Mouse (Mus musculus) intestine, embryonic 16.5 days (tissue): Measurements from ENCODE around the gene Mboat2. TPM values are rescaled to one million over a fixed set of nuclear protein-coding genes. Genes with fewer than 3 reads are reported as not detected.
A peak's percentile ranks its signal among the peaks of the same experiment; 100 is the strongest.

ENCODE experiments used
- ATAC-seq: fragments of 200-750 bp; cut with Nextera tagmentation; 2 replicates; pipeline ENCODE4 v1.8.0; 2017; ENCODE audit warnings: moderate TSS enrichment, moderate library complexity
- H3K27ac ChIP-seq: fragments of 300-500 bp; sonication (generic); 2 replicates; pipeline ENCODE4 v1.5.1; 2014; ENCODE audit warnings: mild to moderate bottlenecking, low read length
- H3K27me3 ChIP-seq: fragments of 300-500 bp; sonication (generic); replicated peaks from 2 replicates; pipeline ENCODE4 v1.6.1; 2014; ENCODE audit warnings: low read length, control low read depth, mixed read lengths; ENCODE audit not compliant: control insufficient read depth, insufficient read depth
- H3K36me3 ChIP-seq: fragments of 300-500 bp; sonication (generic); 2 replicates; pipeline ENCODE4 v1.6.1; 2014; ENCODE audit warnings: low read length, control low read depth; ENCODE audit not compliant: control insufficient read depth, insufficient read depth
- H3K4me1 ChIP-seq: fragments of 300-500 bp; sonication (generic); 2 replicates; pipeline ENCODE4 v1.6.1; 2014; ENCODE audit warnings: low read length, control low read depth, mixed read lengths; ENCODE audit not compliant: control insufficient read depth, insufficient read depth
- H3K4me2 ChIP-seq: fragments of 300-500 bp; sonication (generic); 2 replicates; pipeline ENCODE4 v1.6.1; 2014; ENCODE audit warnings: low read depth, low read length, control low read depth
- H3K4me3 ChIP-seq: fragments of 300-500 bp; sonication (generic); 2 replicates; pipeline ENCODE4 v1.5.1; 2014; ENCODE audit warnings: mild to moderate bottlenecking, low read length
- H3K9ac ChIP-seq: fragments of 300-500 bp; sonication (generic); 2 replicates; pipeline ENCODE4 v1.6.1; 2014; ENCODE audit warnings: low read depth, low read length
- H3K9me3 ChIP-seq: fragments of 300-500 bp; sonication (generic); 2 replicates; pipeline ENCODE4 v1.6.1; 2016; ENCODE audit warnings: low read length, control low read depth; ENCODE audit not compliant: control insufficient read depth
- WGBS: fragments of 180-500 bp; shearing (Covaris S2); extraction: QIAGEN DNeasy Blood & Tissue Kit; methylation state at CpG from one replicate; pipeline ENCODE4 v1.1.7; 2014; 5-methylcytosine and 5-hydroxymethylcytosine counted together
- polyA plus RNA-seq: library from polyadenylated mRNA; unstranded; fragments of >200 nt; fragmentation: Nextera tagmentation; extraction: Ambion mirVana; gene quantifications from 2 replicates; pipeline ENCODE4 v1.2.1, GENCODE M21; 2015

Mboat2 gene
- polyA plus RNA-seq, 1 experiment from 2014 or later: 19.5 TPM

GRCm38 (mm10) chr12:24975115-24975733, 144.5 kb downstream of the Mboat2 start:
- Histone ChIP-seq H3K27me3 (no peaks in the 10 kb centered on the region), H3K4me3 (peak overlapping the region; percentile 83), H3K36me3 (no peaks in the 10 kb centered on the region), H3K4me1 (peaks cover 5% of the 10 kb centered on the region), H3K4me2 (peak overlapping the region; percentile 54), H3K27ac (peak overlapping the region; percentile 92), H3K9ac (peak overlapping the region; percentile 83), H3K9me3 (no peaks in the 10 kb centered on the region)
- WGBS: under 1% methylated on average over 31 of the region's 31 CpGs
- peak; percentile 81 for ATAC-seq

- 75% methylated on average over 5 of the region's 5 CpGs for WGBS
- peaks cover 6% of the 10 kb centered on the region for H3K36me3 ChIP-seq
Observed at GRCm38 (mm10) chr12:24985226-24985625, 154.5 kb downstream of the Mboat2 start.

GRCm38 (mm10) chr12:24995350-24995749, 164.7 kb downstream of the Mboat2 start:
- WGBS: 91% methylated on average over 4 of the region's 4 CpGs
- H3K36me3 ChIP-seq: peaks cover 21% of the 10 kb centered on the region

More at GRCm38 (mm10) chr12:24985226-24985625, 154.5 kb downstream of the Mboat2 start:
- no peak for ATAC-seq
- no peak overlapping the region for H3K4me3 ChIP-seq
- H3K4me2 ChIP-seq: no peak overlapping the region
- no peak overlapping the region for H3K27ac ChIP-seq
- no peak overlapping the region for H3K9ac ChIP-seq
- no peaks in the 10 kb centered on the region for H3K4me1 ChIP-seq
- H3K9me3 ChIP-seq: no peaks in the 10 kb centered on the region
- no peaks in the 10 kb centered on the region for H3K27me3 ChIP-seq

GRCm38 (mm10) chr12:25005350-25005749, 174.7 kb downstream of the Mboat2 start:
- WGBS: 71% methylated on average over 6 of the region's 6 CpGs
- no peaks in the 10 kb centered on the region for H3K4me1 ChIP-seq
- ATAC-seq: no peak
- no peak overlapping the region for H3K9ac ChIP-seq
- H3K4me3 ChIP-seq: no peak overlapping the region
- no peaks in the 10 kb centered on the region for H3K9me3 ChIP-seq
- H3K27me3 ChIP-seq: no peaks in the 10 kb centered on the region
- peaks cover 24% of the 10 kb centered on the region for H3K36me3 ChIP-seq
- H3K27ac ChIP-seq: no peak overlapping the region
- no peak overlapping the region for H3K4me2 ChIP-seq

More at GRCm38 (mm10) chr12:24995350-24995749, 164.7 kb downstream of the Mboat2 start:
- H3K4me3 ChIP-seq: no peak overlapping the region
- H3K27ac ChIP-seq: no peak overlapping the region
- no peak overlapping the region for H3K4me2 ChIP-seq
- H3K27me3 ChIP-seq: no peaks in the 10 kb centered on the region
- H3K9me3 ChIP-seq: no peaks in the 10 kb centered on the region
- no peak overlapping the region for H3K9ac ChIP-seq
- ATAC-seq: no peak
- H3K4me1 ChIP-seq: no peaks in the 10 kb centered on the region

- 86% methylated on average over 9 of the region's 9 CpGs for WGBS
- H3K9me3 ChIP-seq: no peaks in the 10 kb centered on the region
- no peak overlapping the region for H3K9ac ChIP-seq
- 0 out of 2 replicates have a peak, but pooled peaks cover 2% of the 10 kb centered on the region for H3K4me1 ChIP-seq
- H3K4me3 ChIP-seq: no peak overlapping the region
- H3K27ac ChIP-seq: no peak overlapping the region
- no peak for ATAC-seq
- H3K27me3 ChIP-seq: no peaks in the 10 kb centered on the region
- no peak overlapping the region for H3K4me2 ChIP-seq
- peaks cover 21% of the 10 kb centered on the region for H3K36me3 ChIP-seq
Observed at GRCm38 (mm10) chr12:25009957-25010356, 179.3 kb downstream of the Mboat2 start.

- Histone ChIP-seq H3K4me1 (0 out of 2 replicates have a peak, but pooled peaks cover 2% of the 10 kb centered on the region), H3K4me3 (no peak overlapping the region), H3K9me3 (no peaks in the 10 kb centered on the region), H3K9ac (no peak overlapping the region), H3K4me2 (no peak overlapping the region), H3K27ac (no peak overlapping the region), H3K27me3 (no peaks in the 10 kb centered on the region), H3K36me3 (peaks cover 19% of the 10 kb centered on the region)
- ATAC-seq: no peak
- WGBS: 81% methylated on average over 1 of the region's 1 CpGs
Observed at GRCm38 (mm10) chr12:25010416-25010815, 179.7 kb downstream of the Mboat2 start.

GRCm38 (mm10) chr12:25011733-25012367, 181.2 kb downstream of the Mboat2 start:
- peak overlapping the region; percentile 78 for H3K27ac ChIP-seq
- H3K27me3 ChIP-seq: no peaks in the 10 kb centered on the region
- no peak overlapping the region for H3K4me3 ChIP-seq
- H3K9me3 ChIP-seq: no peaks in the 10 kb centered on the region
- peak; percentile 66 for ATAC-seq
- H3K4me1 ChIP-seq: 0 out of 2 replicates have a peak, but pooled peaks cover 2% of the 10 kb centered on the region
- H3K9ac ChIP-seq: no peak overlapping the region
- 48% methylated on average over 15 of the region's 15 CpGs for WGBS
- 0 out of 2 replicates have a peak overlapping the region, but pooled peaks have one; percentile 22 for H3K4me2 ChIP-seq
- peaks cover 19% of the 10 kb centered on the region for H3K36me3 ChIP-seq

GRCm38 (mm10) chr12:25012555-25013540, 182.2 kb downstream of the Mboat2 start:
- H3K9ac ChIP-seq: no peak overlapping the region
- 0 out of 2 replicates have a peak overlapping the region, but pooled peaks have one; percentile 22 for H3K4me2 ChIP-seq
- H3K4me1 ChIP-seq: 0 out of 2 replicates have a peak, but pooled peaks cover 2% of the 10 kb centered on the region
- ATAC-seq: peak; percentile 89
- no peaks in the 10 kb centered on the region for H3K9me3 ChIP-seq
- peaks cover 20% of the 10 kb centered on the region for H3K36me3 ChIP-seq
- no peaks in the 10 kb centered on the region for H3K27me3 ChIP-seq
- no peak overlapping the region for H3K4me3 ChIP-seq
- WGBS: 63% methylated on average over 13 of the region's 13 CpGs
- peak overlapping the region; percentile 78 for H3K27ac ChIP-seq
